Mouse (Mus musculus): ENCODE measurements around the gene Ythdf1. TPM values are rescaled to one million over a fixed set of nuclear protein-coding genes. Genes with fewer than 3 reads are reported as not detected.

The Ythdf1 gene
- total RNA-seq, 2 experiments from 2014 or later, result 63.5 to 65.7 TPM

- DNase-seq (ENCODE audit: low spot score in 2 of 2), result no peak
These were observed 4.8 kb downstream of the Ythdf1 start for GRCm38 (mm10) chr2:180915886-180916433.

- DNase-seq (ENCODE audit: low spot score in 2 of 2), result no peak
These were observed 9.8 kb downstream of the Ythdf1 start for GRCm38 (mm10) chr2:180910928-180911327.

GRCm38 (mm10) chr2:180905556-180906221 is 15.1 kb downstream of the Ythdf1 start:
- DNase-seq (ENCODE audit: low spot score in 2 of 2), result no peak

GRCm38 (mm10) chr2:180904435-180905208 is 16.1 kb downstream of the Ythdf1 start:
- no peak for DNase-seq (ENCODE audit: low spot score in 2 of 2)

GRCm38 (mm10) chr2:180902086-180902485 is 18.7 kb downstream of the Ythdf1 start:
- peak in 1 of 2 experiments; percentile 48 for DNase-seq (ENCODE audit: low spot score in 2 of 2)

- no peak for DNase-seq (ENCODE audit: low spot score in 2 of 2)
These were observed 22.9 kb downstream of the Ythdf1 start for GRCm38 (mm10) chr2:180897857-180898256.

- DNase-seq (ENCODE audit: low spot score in 2 of 2), result peak; percentile 47 to 54
These were observed 23.7 kb downstream of the Ythdf1 start for GRCm38 (mm10) chr2:180896819-180897625.

GRCm38 (mm10) chr2:180895837-180896525 is 24.8 kb downstream of the Ythdf1 start:
- DNase-seq (ENCODE audit: low spot score in 2 of 2), result peak in 1 of 2 experiments; percentile 36

- peak in 1 of 2 experiments; percentile 48 for DNase-seq (ENCODE audit: low spot score in 2 of 2)
These were observed 25.4 kb downstream of the Ythdf1 start for GRCm38 (mm10) chr2:180895321-180895720.

- DNase-seq (ENCODE audit: low spot score in 2 of 2), result peak; percentile 89 to 93
These were observed 26.0 kb downstream of the Ythdf1 start for GRCm38 (mm10) chr2:180894734-180895133.

- peak; percentile 23 to 50 for DNase-seq (ENCODE audit: low spot score in 2 of 2)
These were observed 26.6 kb downstream of the Ythdf1 start for GRCm38 (mm10) chr2:180894029-180894623.

- DNase-seq (ENCODE audit: low spot score in 2 of 2), result peak; percentile 53 to 59
These were observed 27.2 kb downstream of the Ythdf1 start for GRCm38 (mm10) chr2:180893537-180894028.

- DNase-seq (ENCODE audit: low spot score in 2 of 2), result peak; percentile 89 to 90
These were observed 27.8 kb downstream of the Ythdf1 start for GRCm38 (mm10) chr2:180892841-180893521.

GRCm38 (mm10) chr2:180891835-180892323 is 28.9 kb downstream of the Ythdf1 start:
- DNase-seq (ENCODE audit: low spot score in 2 of 2), result no peak

GRCm38 (mm10) chr2:180891075-180891834 is 29.5 kb downstream of the Ythdf1 start:
- DNase-seq (ENCODE audit: low spot score in 2 of 2), result peak; percentile 52 to 61

- no peak for DNase-seq (ENCODE audit: low spot score in 2 of 2)
These were observed 30.2 kb downstream of the Ythdf1 start for GRCm38 (mm10) chr2:180890422-180891074.

- DNase-seq (ENCODE audit: low spot score in 2 of 2), result no peak
These were observed 30.8 kb downstream of the Ythdf1 start for GRCm38 (mm10) chr2:180889921-180890280.
